Mouse (Mus musculus) gastrocnemius, adult 8-10 months (tissue): ENCODE results near the gene Lgi2. TPM values are rescaled to one million over a fixed set of nuclear protein-coding genes. Genes with fewer than 3 reads are reported as not detected.

Source experiments
- total RNA-seq, 4 experiments: library from RNA; stranded (reverse); gene quantifications; 2 replicates each; pipeline ENCODE4 v1.2.4; 2022

Gene Lgi2
- total RNA-seq, 4 experiments from 2014 or later: 0.80 to 1.5 (median 1.1) TPM

Other genes starting within 250 kb of the Lgi2 start
- gene Sod3, start 202.7 kb downstream of the Lgi2 start, total RNA-seq: 1 to 10 TPM; 2.4 to 7.7 (median 4.5) TPM
- gene Ccdc149, start 94.9 kb downstream of the Lgi2 start, total RNA-seq: 1 to 10 TPM in 2 of 4 experiments, under 1 TPM in 2; 0.41 to 1.7 (median 1.2) TPM
- gene Sepsecs, start 103.2 kb upstream of the Lgi2 start, total RNA-seq: 1 to 10 TPM; 5.8 to 6.9 (median 6.3) TPM
- gene Pi4k2b, start 175.1 kb upstream of the Lgi2 start, total RNA-seq: 1 to 10 TPM in 2 of 4 experiments, under 1 TPM in 2; 0.87 to 1.6 (median 1.1) TPM
- gene Zcchc4, start 208.9 kb upstream of the Lgi2 start, total RNA-seq: 1 to 10 TPM; 2.8 to 5.8 (median 4.4) TPM